Mouse (Mus musculus) left cerebral cortex, postnatal 36 days (tissue): ENCODE data around the gene Itm2b. TPM values are rescaled to one million over a fixed set of nuclear protein-coding genes. Genes with fewer than 3 reads are reported as not detected.

Experiments used
- DNase-seq, 2 experiments: peaks; one replicate each; pipeline ENCODE4 v3.0.0; 2021 to 2022; ENCODE audit warnings: low spot score in 2 of 2, mixed read lengths in 1 of 2
- intact Hi-C: fragments of 180-260 bp; cut with DNase I; formaldehyde crosslinking; loops from one replicate; pipeline ENCODE4 v1.15.1; 2025
- total RNA-seq, 2 experiments: library from RNA; stranded (reverse); gene quantifications; 2 replicates each; pipeline ENCODE4 v1.2.3; 2021

Gene Itm2b
- total RNA-seq, 2 experiments from 2014 or later = 725 to 789 TPM

GRCm38 (mm10) chr14:73371577-73371976, 13.5 kb downstream of the Itm2b start:
- intact Hi-C loops = no loop called here
- DNase-seq = no peak

- intact Hi-C loops = no loop called here
- no peak for DNase-seq
These were observed 14.3 kb downstream of the Itm2b start for GRCm38 (mm10) chr14:73370695-73371372.

DNA sequence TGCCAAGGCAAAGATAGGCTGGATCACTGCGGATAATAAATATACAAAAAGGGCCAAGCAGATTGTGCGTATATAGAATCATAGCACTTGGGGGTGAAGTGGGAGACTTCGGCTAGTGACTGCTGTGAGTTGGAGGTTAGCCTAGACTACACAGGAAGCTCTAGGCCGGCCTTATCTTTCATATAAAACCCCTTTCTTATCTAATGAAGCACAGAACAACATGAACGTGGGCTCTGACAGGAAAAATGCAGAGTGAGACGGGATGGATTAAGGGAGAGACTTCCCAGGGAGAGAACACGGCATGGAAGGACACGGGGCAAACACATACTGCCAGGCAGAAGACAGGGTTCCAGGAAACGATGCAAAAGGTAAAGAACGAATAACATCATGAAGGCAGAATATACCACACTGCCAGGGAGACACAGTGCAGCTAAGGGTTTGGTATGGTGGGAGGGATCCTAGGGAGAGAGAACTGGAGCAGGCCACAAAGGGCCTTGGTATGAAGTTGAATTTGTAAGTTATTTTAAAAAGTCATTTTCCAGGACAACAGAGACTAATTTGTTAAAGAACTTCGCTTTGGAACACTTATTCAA, 14.9 kb downstream of the Itm2b start:
- no peak for DNase-seq
- intact Hi-C loops = no loop called here

DNA sequence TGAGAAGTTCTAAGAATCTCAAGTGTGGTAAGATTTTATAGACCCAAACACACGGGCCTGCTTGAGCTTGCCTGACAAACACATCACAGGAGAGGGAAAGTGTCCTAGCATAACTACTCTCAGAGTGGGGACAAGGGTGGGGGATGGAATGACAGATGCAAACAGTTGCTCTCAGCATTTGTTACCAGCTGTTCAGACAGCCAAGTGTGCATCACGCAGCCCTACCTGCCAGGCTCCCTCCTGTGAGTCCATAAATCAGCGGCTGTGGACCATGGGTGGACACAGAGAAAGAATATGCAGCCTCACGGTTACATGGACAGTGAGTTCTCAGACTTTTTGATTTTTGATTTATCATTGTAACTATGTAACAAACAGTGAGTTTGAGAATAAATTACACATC, 15.5 kb downstream of the Itm2b start:
- intact Hi-C loops = no loop called here
- DNase-seq = no peak

DNA sequence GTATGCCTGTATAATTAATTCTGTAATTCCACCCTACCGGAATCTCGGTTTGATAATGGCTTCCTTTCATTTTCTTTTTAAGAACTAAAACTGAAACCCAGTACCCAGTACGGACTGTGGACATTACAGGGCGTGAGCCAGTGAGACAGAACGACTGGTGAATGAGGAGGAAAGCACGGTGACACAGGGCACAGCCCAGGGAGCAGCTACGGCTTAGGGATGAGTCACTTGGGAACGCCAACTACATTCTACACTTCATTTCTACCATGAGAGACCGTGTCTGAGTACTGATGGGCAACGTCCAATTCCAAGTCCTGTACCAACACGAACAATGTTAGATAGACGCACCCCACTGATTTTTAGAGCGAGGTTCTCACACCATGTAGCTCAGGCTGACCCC, 16.1 kb downstream of the Itm2b start:
- intact Hi-C loops = no loop called here
- DNase-seq = no peak

DNA sequence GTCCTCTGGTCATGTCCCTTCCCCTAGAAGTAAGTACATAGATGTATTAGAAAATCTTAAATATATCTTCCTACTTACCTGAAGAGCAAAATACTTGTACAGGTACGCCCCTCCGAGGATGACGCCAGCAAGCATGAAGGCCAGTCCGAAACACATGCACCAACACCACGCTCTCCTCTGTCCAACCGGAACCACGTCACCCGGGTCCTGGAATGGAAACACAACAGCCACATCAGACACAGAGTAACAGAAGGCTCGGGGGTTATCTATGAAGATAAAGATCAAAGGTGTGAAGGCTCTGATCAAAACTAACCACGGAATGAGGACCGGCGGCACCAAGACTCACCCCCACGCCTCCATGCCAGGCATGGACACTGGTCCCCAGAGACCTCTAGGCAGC, 16.9 kb downstream of the Itm2b start:
- intact Hi-C loops = no loop called here

DNA sequence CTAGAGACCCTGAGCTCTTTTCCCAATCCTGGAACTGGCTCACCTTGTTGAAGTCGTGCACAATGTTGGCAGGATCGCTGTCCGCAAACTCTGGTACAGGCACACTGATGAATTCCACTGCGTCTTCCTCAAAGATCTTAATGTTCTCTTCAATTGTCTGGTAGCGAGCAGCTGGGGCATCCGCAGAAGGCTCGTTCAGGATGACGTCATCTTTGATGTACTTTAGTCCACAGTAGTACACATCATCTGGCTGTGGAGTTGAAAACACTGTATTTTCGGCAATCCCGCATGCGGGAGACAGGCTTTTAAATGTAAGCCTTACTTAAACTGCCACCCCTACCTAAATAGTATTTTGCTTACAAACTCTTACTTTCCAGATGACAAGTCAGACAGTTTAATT, 18.8 kb downstream of the Itm2b start:
- intact Hi-C loops = no loop called here
- peak; percentile 28 to 40 for DNase-seq

More for the DNA sequence above, 16.9 kb downstream of the Itm2b start:
- no peak for DNase-seq

DNA sequence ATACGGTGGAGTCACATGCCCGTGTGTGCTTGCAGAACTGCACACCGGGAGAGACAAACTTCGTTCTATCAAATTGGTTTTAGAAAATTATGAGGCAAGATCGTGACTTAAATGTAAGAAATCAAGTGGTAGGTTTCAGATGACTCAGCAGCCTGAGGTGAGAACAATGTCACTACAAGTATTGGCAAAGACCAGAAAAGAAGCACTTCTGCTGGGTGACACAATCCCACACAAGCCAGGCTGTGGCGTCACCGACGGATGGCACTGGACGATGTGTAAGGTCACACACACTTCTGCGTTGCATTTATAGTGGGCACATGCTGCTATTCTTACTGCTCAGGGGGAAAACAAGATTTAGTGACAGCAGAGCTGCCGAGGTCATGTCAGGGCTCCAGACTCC, 21.3 kb downstream of the Itm2b start:
- intact Hi-C loops = no loop called here

GRCm38 (mm10) chr14:73354700-73355099, 30.4 kb downstream of the Itm2b start:
- intact Hi-C loops = no loop called here
- DNase-seq = no peak

More for the DNA sequence above, 21.3 kb downstream of the Itm2b start:
- DNase-seq = no peak

- DNase-seq = no peak
- intact Hi-C loops = no loop called here
These were observed 34.0 kb downstream of the Itm2b start for GRCm38 (mm10) chr14:73351118-73351517.

- intact Hi-C loops = no loop called here
- no peak for DNase-seq
These were observed 35.1 kb downstream of the Itm2b start for GRCm38 (mm10) chr14:73350029-73350428.

- intact Hi-C loops = no loop called here
- DNase-seq = no peak
These were observed 35.9 kb downstream of the Itm2b start for GRCm38 (mm10) chr14:73349061-73349670.

DNA sequence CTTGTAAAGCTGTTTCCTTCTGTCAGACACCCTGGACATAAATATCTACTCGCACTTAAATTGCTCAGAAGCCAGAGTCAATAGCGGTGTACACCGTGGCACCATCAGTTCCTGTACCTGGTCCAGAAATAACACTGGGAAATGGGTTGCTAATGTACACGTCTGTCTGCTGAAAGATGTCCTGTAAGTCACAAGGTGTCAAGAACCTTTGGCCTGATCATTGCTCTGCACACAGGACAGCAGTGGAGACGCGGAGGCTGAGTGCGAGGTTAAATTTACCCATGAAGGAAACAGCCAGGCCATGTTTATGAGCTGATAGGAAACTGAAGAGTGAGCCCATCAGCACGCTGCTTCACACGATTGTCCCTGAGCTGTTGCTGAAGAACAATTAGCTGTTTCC, 37.8 kb downstream of the Itm2b start:
- DNase-seq = no peak
- intact Hi-C loops = no loop called here

DNA sequence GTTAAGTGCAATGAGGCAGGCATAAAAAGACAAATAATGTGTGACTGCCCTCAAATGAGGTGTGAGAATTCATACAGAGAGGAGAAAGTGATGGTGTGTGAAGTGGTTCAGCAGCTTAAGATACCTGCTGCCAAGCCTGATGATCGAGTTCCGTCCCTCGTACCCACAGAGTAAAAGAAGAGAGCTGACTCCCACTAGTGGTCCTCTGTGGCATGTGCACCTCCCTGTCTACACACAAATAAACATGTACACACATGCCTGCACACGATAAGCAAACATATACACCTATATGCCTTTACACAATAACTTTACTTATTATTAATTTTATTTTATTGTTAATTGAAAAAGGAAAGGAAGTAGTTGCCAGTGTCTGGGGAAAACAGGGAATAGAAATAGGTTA, 39.5 kb downstream of the Itm2b start:
- DNase-seq = no peak
- intact Hi-C loops = no loop called here

GRCm38 (mm10) chr14:73340051-73340755, 44.9 kb downstream of the Itm2b start:
- intact Hi-C loops = no loop called here
- DNase-seq = no peak

- intact Hi-C loops = no loop called here
- DNase-seq = no peak
These were observed 45.5 kb downstream of the Itm2b start for GRCm38 (mm10) chr14:73339615-73340014.

- intact Hi-C loops = no loop called here
- DNase-seq = no peak
These were observed 48.6 kb downstream of the Itm2b start for GRCm38 (mm10) chr14:73336316-73337080.

- intact Hi-C loops = no loop called here
- peak in 1 of 2 experiments; percentile 10 for DNase-seq
These were observed 49.9 kb downstream of the Itm2b start for GRCm38 (mm10) chr14:73334926-73335805.

DNA sequence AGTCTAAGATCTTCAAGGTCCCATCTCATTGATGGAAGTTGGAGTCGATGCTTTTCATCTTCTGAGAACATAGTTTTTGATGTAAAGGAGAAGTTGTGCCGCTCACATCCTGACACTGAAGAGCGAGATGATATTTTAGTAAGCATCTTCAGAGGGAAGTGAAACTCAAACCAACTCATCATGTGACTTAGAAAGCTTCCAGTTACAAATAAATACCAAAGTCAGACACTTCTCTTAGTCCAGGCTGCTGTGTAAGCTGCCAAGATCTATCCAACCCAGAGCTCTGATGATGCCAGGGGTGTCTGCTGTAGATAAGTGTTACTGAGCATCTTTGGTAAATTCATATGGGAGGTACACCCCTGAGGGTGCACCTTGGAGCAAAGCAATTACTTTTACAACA, 51.2 kb downstream of the Itm2b start:
- no peak for DNase-seq
- intact Hi-C loops = no loop called here
